Mouse (Mus musculus) bone marrow, adult 2 months (tissue): ENCODE data around the gene Abcg1.

ENCODE experiments used
- CTCF ChIP-seq: fragments of 200-500 bp; IDR thresholded peaks from 2 replicates; pipeline ENCODE4 v1.5.1; 2011; ENCODE audit warnings: low read length, control low read depth; ENCODE audit not compliant: control insufficient read depth, insufficient read depth
- POLR2A ChIP-seq: fragments of 200-500 bp; IDR thresholded peaks from 2 replicates; pipeline ENCODE4 v1.6.1; 2011; ENCODE audit warnings: low read depth, mild to moderate bottlenecking, control low read depth, low read length, borderline replicate concordance; ENCODE audit not compliant: control insufficient read depth

DNA sequence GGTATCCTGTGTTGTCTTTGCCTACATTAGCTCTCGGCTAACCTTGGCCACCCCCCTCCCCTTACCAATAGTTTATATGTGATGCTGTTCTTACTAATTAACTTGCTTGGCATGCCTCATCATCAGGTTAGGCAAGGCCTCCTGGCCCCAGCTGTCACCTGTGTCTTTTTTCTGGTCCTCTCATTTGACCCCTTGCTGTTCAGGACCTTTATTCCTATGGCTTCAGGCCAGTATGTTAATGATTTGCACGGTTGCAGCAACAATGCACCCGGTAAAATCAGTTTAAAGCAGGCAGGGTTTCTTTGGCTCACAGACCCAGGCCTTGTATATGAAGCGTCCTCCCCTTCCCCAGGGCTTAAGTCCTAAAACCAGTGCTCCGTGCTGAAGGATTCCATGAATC is 95.0 kb downstream of the Abcg1 start:
- no peak for TF ChIP-seq POLR2A
- TF ChIP-seq CTCF = no peak
